Mouse (Mus musculus) bone marrow macrophage, adult 2 months (primary cell): Measurements from ENCODE around the gene Gm6169.

Experiments
- CTCF ChIP-seq: IDR thresholded peaks from 2 replicates; pipeline ENCODE4 v1.5.1; 2012; ENCODE audit warnings: low read depth, mild to moderate bottlenecking, low read length, moderate library complexity
- POLR2A ChIP-seq: IDR thresholded peaks from 2 replicates; pipeline ENCODE4 v1.6.1; 2012; ENCODE audit warnings: mild to moderate bottlenecking, low read depth, low read length, borderline replicate concordance

GRCm38 (mm10) chr13:97104996-97105395, 6.0 kb upstream of the Gm6169 start:
- TF ChIP-seq POLR2A (no peak), CTCF (no peak)
